Mouse (Mus musculus): ENCODE measurements at regions not wholly inside any gene's neighbourhood (a gene's known extent, or its start where the extent isn't known, plus 50 kb on each side); places are given as distances from the start of the nearest gene placed in this dataset.

DNA sequence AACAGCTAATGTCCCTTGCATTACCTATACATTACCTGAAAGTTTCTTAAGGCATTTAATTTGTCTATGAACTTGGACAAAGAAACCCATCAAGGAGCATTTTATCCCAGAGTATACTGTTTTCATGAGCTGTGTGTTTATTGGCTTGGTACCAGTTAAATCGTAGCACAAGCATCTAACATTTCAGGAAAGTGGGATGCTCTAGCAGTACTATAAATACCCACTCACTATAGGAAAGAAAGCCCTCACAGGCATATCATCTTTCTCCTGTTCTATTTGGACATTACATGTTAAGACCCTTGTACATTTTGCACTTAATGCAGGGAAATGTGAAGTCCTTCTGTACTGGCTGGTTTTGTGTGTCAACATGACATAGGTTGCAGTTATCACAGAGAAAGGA lies 163.9 kb downstream of the Ptprc start:
- no peak for TF ChIP-seq CTCF (IDR thresholded peaks at IDR 0.05)
- ATAC-seq (ENCODE audit: low FRiP score) (no peak), DNase-seq (ENCODE audit: low spot score) (no peak)
- no peaks in the 10 kb centered on the region for H3K4me1 ChIP-seq (ENCODE audit: insufficient read depth, low read length)
- no peak overlapping the region for H3K27ac ChIP-seq (ENCODE audit: low read depth, low read length)
- no peaks in the 10 kb centered on the region for H3K9me3 ChIP-seq (ENCODE audit: low read length)
- no peak overlapping the region for H3K4me2 ChIP-seq (ENCODE audit: low read depth, low read length, poor library complexity, severe bottlenecking)
- H3K4me3 ChIP-seq (ENCODE audit: low read depth, low read length): no peak overlapping the region
- H3K27me3 ChIP-seq (ENCODE audit: insufficient read depth, low read length): no peaks in the 10 kb centered on the region
- no peaks in the 10 kb centered on the region for H3K36me3 ChIP-seq (ENCODE audit: insufficient read depth, low read length)
- no peak overlapping the region for H3K9ac ChIP-seq (replicated peaks; ENCODE audit: low read length, poor library complexity, severe bottlenecking)
- WGBS: 83% methylated on average over 1 of the region's 1 CpGs

DNA sequence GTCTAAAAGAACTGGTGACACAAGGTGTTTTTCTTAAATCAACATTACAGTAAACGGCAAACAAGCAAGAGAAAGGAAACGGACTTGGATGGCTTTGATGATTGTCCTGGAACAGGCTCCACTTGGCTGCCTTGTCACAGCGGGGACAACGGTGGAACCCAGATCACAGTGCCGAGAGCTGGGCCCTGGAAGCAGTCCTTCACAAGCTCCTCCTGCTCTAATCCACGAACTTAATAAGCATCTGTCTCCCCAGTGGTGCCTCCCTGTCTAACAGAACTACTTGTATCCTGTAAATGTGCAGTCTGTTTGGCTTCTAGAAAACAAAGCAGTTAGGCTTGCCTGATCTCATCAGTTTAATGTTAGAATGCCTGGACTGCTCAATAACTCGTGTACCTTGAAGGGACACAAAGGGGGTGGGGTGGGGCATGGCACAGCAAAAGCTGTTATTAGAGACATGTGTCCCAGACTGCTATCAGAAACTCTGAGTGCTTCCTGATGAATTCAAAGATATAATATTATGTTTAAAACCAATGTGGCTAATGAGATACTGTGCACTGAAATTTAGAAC lies 164.5 kb downstream of the Ptprc start:
- no peak for DNase-seq (ENCODE audit: low spot score)

DNA sequence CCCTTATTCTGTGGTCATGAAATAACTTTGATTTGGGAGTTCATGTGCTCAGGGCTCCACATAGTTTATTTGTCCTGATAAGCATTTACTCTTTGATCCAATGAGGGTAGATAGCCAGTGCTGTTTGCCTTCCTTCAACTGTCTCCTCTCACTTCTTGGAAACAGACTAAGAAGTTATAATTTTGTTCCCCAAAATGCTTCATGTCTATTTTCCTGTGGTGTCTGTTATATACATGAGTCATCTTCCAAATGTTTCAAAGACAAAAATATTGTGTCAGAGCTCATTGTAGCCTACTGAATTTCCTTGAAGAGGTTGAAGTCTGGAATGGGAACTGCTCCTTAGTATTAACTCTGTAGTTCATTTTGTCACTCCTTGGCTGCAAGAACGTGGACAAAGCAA lies 168.7 kb downstream of the Ptprc start:
- WGBS: 63% methylated on average over 1 of the region's 1 CpGs

More for the DNA sequence above, 164.5 kb downstream of the Ptprc start:
- H3K9ac ChIP-seq (replicated peaks; ENCODE audit: low read length, poor library complexity, severe bottlenecking): no peak overlapping the region
- H3K27me3 ChIP-seq (ENCODE audit: insufficient read depth, low read length): no peaks in the 10 kb centered on the region
- H3K9me3 ChIP-seq (ENCODE audit: low read length): no peaks in the 10 kb centered on the region
- no peaks in the 10 kb centered on the region for H3K4me1 ChIP-seq (ENCODE audit: insufficient read depth, low read length)
- H3K27ac ChIP-seq (ENCODE audit: low read depth, low read length): no peak overlapping the region
- H3K36me3 ChIP-seq (ENCODE audit: insufficient read depth, low read length): no peaks in the 10 kb centered on the region
- no peak overlapping the region for H3K4me3 ChIP-seq (ENCODE audit: low read depth, low read length)
- TF ChIP-seq CTCF (IDR thresholded peaks at IDR 0.05): no peak
- ATAC-seq (ENCODE audit: low FRiP score): no peak
- WGBS: 50% methylated on average over 7 of the region's 7 CpGs
- H3K4me2 ChIP-seq (ENCODE audit: low read depth, low read length, poor library complexity, severe bottlenecking): no peak overlapping the region

DNA sequence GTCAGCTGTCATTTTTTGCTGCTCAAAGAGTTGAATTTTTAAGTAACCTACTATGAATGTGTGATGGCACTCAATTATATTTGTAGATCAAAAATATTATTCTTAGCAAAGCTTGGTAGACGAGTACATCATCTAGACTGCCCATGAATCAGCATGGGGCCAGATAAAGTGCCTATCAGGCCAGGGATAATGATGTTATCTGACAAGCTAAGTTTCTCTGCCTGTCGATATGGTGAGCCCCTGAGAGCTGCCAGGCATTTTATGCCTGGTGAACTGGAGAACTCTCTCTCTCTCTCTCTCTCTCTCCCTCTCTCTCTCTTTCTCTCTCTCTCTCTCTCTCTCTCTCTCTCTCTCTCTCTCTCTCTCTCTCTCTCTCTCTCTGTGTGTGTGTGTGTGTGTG lies 171.2 kb downstream of the Ptprc start:
- no peak for ATAC-seq (ENCODE audit: low FRiP score)
- Histone ChIP-seq H3K4me1 (ENCODE audit: insufficient read depth, low read length) (no peaks in the 10 kb centered on the region), H3K9me3 (ENCODE audit: low read length) (no peaks in the 10 kb centered on the region), H3K36me3 (ENCODE audit: insufficient read depth, low read length) (no peaks in the 10 kb centered on the region), H3K4me2 (ENCODE audit: low read depth, low read length, poor library complexity, severe bottlenecking) (no peak overlapping the region), H3K27me3 (ENCODE audit: insufficient read depth, low read length) (no peaks in the 10 kb centered on the region), H3K27ac (ENCODE audit: low read depth, low read length) (no peak overlapping the region), H3K9ac (replicated peaks; ENCODE audit: low read length, poor library complexity, severe bottlenecking) (no peak overlapping the region), H3K4me3 (ENCODE audit: low read depth, low read length) (no peak overlapping the region)
- no peak for TF ChIP-seq CTCF (IDR thresholded peaks at IDR 0.05)
- no peak for DNase-seq (ENCODE audit: low spot score)
- 32% methylated on average over 2 of the region's 2 CpGs for WGBS

More for the DNA sequence above, 168.7 kb downstream of the Ptprc start:
- no peak overlapping the region for H3K27ac ChIP-seq (ENCODE audit: low read depth, low read length)
- DNase-seq (ENCODE audit: low spot score) (no peak), ATAC-seq (ENCODE audit: low FRiP score) (no peak)
- no peak overlapping the region for H3K9ac ChIP-seq (replicated peaks; ENCODE audit: low read length, poor library complexity, severe bottlenecking)
- H3K4me1 ChIP-seq (ENCODE audit: insufficient read depth, low read length): no peaks in the 10 kb centered on the region
- no peaks in the 10 kb centered on the region for H3K36me3 ChIP-seq (ENCODE audit: insufficient read depth, low read length)
- H3K9me3 ChIP-seq (ENCODE audit: low read length): no peaks in the 10 kb centered on the region
- no peak for TF ChIP-seq CTCF (IDR thresholded peaks at IDR 0.05)
- no peak overlapping the region for H3K4me3 ChIP-seq (ENCODE audit: low read depth, low read length)
- H3K27me3 ChIP-seq (ENCODE audit: insufficient read depth, low read length): no peaks in the 10 kb centered on the region
- H3K4me2 ChIP-seq (ENCODE audit: low read depth, low read length, poor library complexity, severe bottlenecking): no peak overlapping the region

DNA sequence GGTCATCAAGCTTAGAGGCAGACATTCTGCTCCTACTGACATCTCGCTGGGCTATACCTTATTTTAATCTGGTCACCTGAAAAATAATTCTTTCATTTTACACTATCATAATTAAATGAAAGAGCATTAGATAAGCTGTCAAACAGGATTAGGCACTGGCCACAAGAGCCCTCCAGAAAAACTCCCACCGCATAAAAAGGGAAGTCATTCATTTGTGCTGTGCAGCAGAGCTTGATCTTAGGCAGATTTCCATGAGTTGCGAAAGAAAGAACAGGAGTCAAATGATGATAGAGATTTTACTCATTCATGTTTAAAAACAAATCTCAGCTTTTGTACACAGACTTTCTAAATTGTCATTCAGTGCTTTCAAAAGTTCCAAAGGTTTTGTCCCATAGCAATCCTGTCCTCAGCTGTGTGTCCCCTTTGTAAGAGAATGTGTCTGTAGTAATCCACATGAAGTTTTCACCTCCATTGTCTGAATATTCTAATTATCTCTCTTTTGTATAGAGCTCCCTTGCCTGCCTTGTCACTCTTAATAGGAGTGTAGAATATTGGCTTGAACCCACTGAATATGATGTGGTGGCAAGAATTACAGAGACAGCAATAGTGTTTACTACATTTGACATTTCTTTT lies 176.1 kb downstream of the Ptprc start:
- no peak overlapping the region for H3K9ac ChIP-seq (replicated peaks; ENCODE audit: low read length, poor library complexity, severe bottlenecking)
- no peak for TF ChIP-seq CTCF (IDR thresholded peaks at IDR 0.05)
- 31% methylated on average over 3 of the region's 3 CpGs for WGBS
- H3K27ac ChIP-seq (ENCODE audit: low read depth, low read length): no peak overlapping the region
- no peak overlapping the region for H3K4me2 ChIP-seq (ENCODE audit: low read depth, low read length, poor library complexity, severe bottlenecking)
- ATAC-seq (ENCODE audit: low FRiP score): no peak
- no peak for DNase-seq (ENCODE audit: low spot score)
- H3K36me3 ChIP-seq (ENCODE audit: insufficient read depth, low read length): no peaks in the 10 kb centered on the region
- H3K4me1 ChIP-seq (ENCODE audit: insufficient read depth, low read length): no peaks in the 10 kb centered on the region
- H3K9me3 ChIP-seq (ENCODE audit: low read length): no peaks in the 10 kb centered on the region
- H3K27me3 ChIP-seq (ENCODE audit: insufficient read depth, low read length): no peaks in the 10 kb centered on the region
- no peak overlapping the region for H3K4me3 ChIP-seq (ENCODE audit: low read depth, low read length)

DNA sequence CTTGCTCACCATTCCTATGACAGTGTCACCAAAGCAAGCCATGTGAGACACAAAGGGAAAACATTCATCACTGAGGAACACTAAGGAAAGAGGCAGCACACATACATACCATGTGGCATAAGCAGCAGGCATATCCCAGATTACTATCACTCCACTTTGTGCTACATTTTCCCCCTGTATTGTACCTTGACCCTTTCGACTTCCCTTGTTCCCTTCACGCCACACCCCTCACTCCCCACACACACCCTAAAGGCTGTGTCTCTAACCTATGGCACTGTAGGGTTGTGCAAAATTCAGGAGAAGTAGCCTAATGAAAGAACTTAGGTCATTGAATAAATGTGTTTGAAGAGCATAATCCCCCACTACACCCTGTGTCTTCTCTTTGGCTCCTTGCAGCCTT lies 179.5 kb downstream of the Ptprc start:
- no peaks in the 10 kb centered on the region for H3K4me1 ChIP-seq (ENCODE audit: insufficient read depth, low read length)
- no peaks in the 10 kb centered on the region for H3K9me3 ChIP-seq (ENCODE audit: low read length)
- no peaks in the 10 kb centered on the region for H3K36me3 ChIP-seq (ENCODE audit: insufficient read depth, low read length)
- H3K27me3 ChIP-seq (ENCODE audit: insufficient read depth, low read length): no peaks in the 10 kb centered on the region
- H3K27ac ChIP-seq (ENCODE audit: low read depth, low read length): no peak overlapping the region
- DNase-seq (ENCODE audit: low spot score): no peak
- H3K4me2 ChIP-seq (ENCODE audit: low read depth, low read length, poor library complexity, severe bottlenecking): no peak overlapping the region
- H3K4me3 ChIP-seq (ENCODE audit: low read depth, low read length): no peak overlapping the region
- no peak overlapping the region for H3K9ac ChIP-seq (replicated peaks; ENCODE audit: low read length, poor library complexity, severe bottlenecking)
- 82% methylated on average over 2 of the region's 2 CpGs for WGBS
- no peak for TF ChIP-seq CTCF (IDR thresholded peaks at IDR 0.05)
- no peak for ATAC-seq (ENCODE audit: low FRiP score)
